Comparison of ENCODE assay signal across 12 mouse cellular contexts in the genomic region with DNA sequence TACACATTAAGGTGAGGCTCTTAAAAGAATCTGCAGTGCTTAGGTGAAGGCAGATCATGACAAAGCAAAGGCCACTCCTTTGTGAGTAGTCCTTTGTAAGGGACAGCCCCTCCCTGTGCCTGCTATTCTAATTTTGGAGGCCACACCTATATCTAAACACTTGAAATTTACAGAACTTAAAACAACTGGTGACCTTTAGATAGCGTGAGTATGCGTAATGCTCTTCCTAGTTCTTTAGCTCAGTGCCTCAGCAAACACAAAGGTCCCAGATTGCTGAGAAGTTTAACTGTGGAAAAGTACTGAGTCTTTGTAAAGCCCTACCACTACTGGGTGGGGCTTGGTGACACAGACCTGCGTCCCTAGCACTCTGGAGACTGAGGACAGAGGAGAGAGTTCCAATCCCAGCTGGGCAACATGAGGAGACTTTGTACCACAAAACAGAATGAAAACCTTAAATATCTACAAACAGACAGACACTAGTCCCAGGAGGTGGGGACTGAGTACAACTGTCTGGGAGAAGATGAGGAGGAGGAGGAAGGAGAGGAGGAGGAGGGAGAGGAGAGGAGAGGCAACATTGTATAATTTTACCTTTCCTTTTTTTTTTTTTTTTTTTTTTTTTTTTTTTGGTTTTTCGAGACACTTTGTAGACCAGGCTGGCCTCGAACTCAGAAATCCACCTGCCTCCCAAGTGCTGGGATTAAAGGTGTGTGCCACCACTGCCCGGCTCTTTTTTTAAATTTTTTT. TPM values are rescaled to one million over a fixed set of nuclear protein-coding genes. Genes with fewer than 3 reads are reported as not detected.
DNase-seq lines count a peak whose midpoint lies in the region; ATAC-seq and TF ChIP-seq lines count a peak whose summit lies in the region.
"Had no signal": no experiment of that assay in that cellular context is flagged by ENCODE, and none has a peak within 500 bp of the region (broad histone marks: within the 10 kb centered on the region; RNA-seq: fewer than 3 reads in every experiment).

No protein-coding gene starts in this region.

- WGBS in heart, embryonic 16.5 days: 70% methylated on average over 6 of the region's 6 CpGs
- 55% methylated on average over 6 of the region's 6 CpGs for WGBS in intestine, postnatal 0 days
- WGBS in stomach, embryonic 14.5 days: 70% methylated on average over 6 of the region's 6 CpGs

- peaks cover 8% of the 10 kb centered on the region; the same call in 1 of the 2 replicates for H3K4me1 ChIP-seq in heart, embryonic 16.5 days (ENCODE audit: control insufficient read depth, insufficient read depth, low read length)
- H3K4me1 ChIP-seq in ES-E14 (ENCODE audit: control insufficient read depth in 2 of 2, insufficient read depth in 2 of 2, low read length in 2 of 2, poor library complexity in 1 of 2): peaks cover 15 to 27% of the 10 kb centered on the region in 2 experiments
- H3K4me1 ChIP-seq in intestine, postnatal 0 days (replicated peaks; ENCODE audit: control insufficient read depth, insufficient read depth, low read length): no peaks in the 10 kb centered on the region
- H3K4me1 ChIP-seq in stomach, embryonic 14.5 days (ENCODE audit: control insufficient read depth, insufficient read depth, low read length): no peaks in the 10 kb centered on the region

- peak; percentile 49; the same call in 1 of the 2 replicates for ATAC-seq in heart, embryonic 16.5 days (replicated peaks; ENCODE audit: extremely low read depth, insufficient read depth, low FRiP score)
- ATAC-seq in intestine, postnatal 0 days: peak; percentile 79
- ATAC-seq in stomach, embryonic 14.5 days (ENCODE audit: insufficient number of reproducible peaks, insufficient read depth, low FRiP score, low read depth): peak; percentile 86
- ATAC-seq: Patski had no signal

- no peak for DNase-seq in heart, postnatal 14 days
- DNase-seq in ES-E14 (ENCODE audit: low read depth, low spot score): peak; percentile 87
- DNase-seq in layer of hippocampus, adult 18-20 months (ENCODE audit: low spot score in 2 of 2): no peak
- no peak for DNase-seq in layer of hippocampus, postnatal 36 days
- no peak for DNase-seq in kidney, adult 11 months
- DNase-seq: cerebellum, adult 11 months; thymus, adult 2 months had no signal

- intact Hi-C loops in heart, postnatal 14 days (cut with DNase I): no loop called here

- no peaks in the 10 kb centered on the region for H3K27me3 ChIP-seq in heart, embryonic 16.5 days (ENCODE audit: control insufficient read depth, insufficient read depth, low read length)
- H3K27me3 ChIP-seq in intestine, postnatal 0 days (replicated peaks; ENCODE audit: control insufficient read depth, insufficient read depth, low read length): no peaks in the 10 kb centered on the region
- H3K27me3 ChIP-seq in stomach, embryonic 14.5 days (ENCODE audit: control insufficient read depth, insufficient read depth, low read length): no peaks in the 10 kb centered on the region
- H3K27me3 ChIP-seq: limb, embryonic 15.5 days; Patski had no signal

- TF ChIP-seq CTCF in intestine, postnatal 0 days (IDR thresholded peaks at IDR 0.05; ENCODE audit: low read depth): no peak

- no peak overlapping the region for H3K9ac ChIP-seq in heart, embryonic 16.5 days (ENCODE audit: low read length)
- peak overlapping the region; percentile 57; the same call in 1 of the 2 replicates for H3K9ac ChIP-seq in ES-E14 (ENCODE audit: insufficient read depth, low read depth, low read length, poor library complexity, severe bottlenecking)
- H3K9ac ChIP-seq in intestine, postnatal 0 days (ENCODE audit: low read depth, low read length): no peak overlapping the region
- no peak overlapping the region; the same call in 1 of the 2 replicates for H3K9ac ChIP-seq in stomach, embryonic 14.5 days (replicated peaks; ENCODE audit: low read depth, low read length)
- H3K9ac ChIP-seq: limb, embryonic 15.5 days had no signal

- H3K4me3 ChIP-seq in heart, embryonic 16.5 days (ENCODE audit: low read length): no peak overlapping the region
- H3K4me3 ChIP-seq in ES-E14 (ENCODE audit: insufficient read depth in 1 of 2, low read depth in 1 of 2, low read length in 2 of 2, poor library complexity in 1 of 2, severe bottlenecking in 1 of 2): peak overlapping the region in 1 of 2 experiments; percentile 37; a peak in 1 of 4 replicates
- H3K4me3 ChIP-seq in intestine, postnatal 0 days (ENCODE audit: low read depth, low read length): no peak overlapping the region
- no peak overlapping the region for H3K4me3 ChIP-seq in stomach, embryonic 14.5 days (ENCODE audit: low read depth, low read length)
- H3K4me3 ChIP-seq: limb, embryonic 15.5 days had no signal

- H3K27ac ChIP-seq in heart, embryonic 16.5 days (ENCODE audit: low read length): no peak overlapping the region
- H3K27ac ChIP-seq in ES-E14 (ENCODE audit: insufficient read depth, low read depth, low read length, poor library complexity, severe bottlenecking): peak overlapping the region; percentile 98
- no peak overlapping the region for H3K27ac ChIP-seq in intestine, postnatal 0 days (ENCODE audit: low read depth, low read length)
- H3K27ac ChIP-seq in stomach, embryonic 14.5 days (ENCODE audit: low read length): peak overlapping the region; percentile 36; the same call in 1 of the 2 replicates
- H3K27ac ChIP-seq: limb, embryonic 15.5 days had no signal

- no peaks in the 10 kb centered on the region for H3K9me3 ChIP-seq in heart, embryonic 16.5 days (replicated peaks; ENCODE audit: control insufficient read depth, low read length)
- no peaks in the 10 kb centered on the region for H3K9me3 ChIP-seq in ES-E14 (ENCODE audit: control insufficient read depth, insufficient read depth, low read depth, low read length)
- no peaks in the 10 kb centered on the region for H3K9me3 ChIP-seq in intestine, postnatal 0 days (ENCODE audit: control insufficient read depth)
- H3K9me3 ChIP-seq in stomach, embryonic 14.5 days (ENCODE audit: control insufficient read depth, low read depth, low read length): no peaks in the 10 kb centered on the region
- H3K9me3 ChIP-seq: limb, embryonic 15.5 days had no signal

- H3K4me2 ChIP-seq in heart, embryonic 16.5 days (ENCODE audit: low read depth, low read length): no peak overlapping the region
- H3K4me2 ChIP-seq in intestine, postnatal 0 days (replicated peaks; ENCODE audit: low read depth): no peak overlapping the region
- H3K4me2 ChIP-seq in stomach, embryonic 14.5 days (replicated peaks; ENCODE audit: low read depth, low read length): no peak overlapping the region
- H3K4me2 ChIP-seq: limb, embryonic 15.5 days had no signal

- in situ Hi-C loops in ES-E14 (cut with MboI; ENCODE audit: low sequenced_read_pairs in 2 of 2, unreplicated experiment in 2 of 2): no loop called here

- H3K36me3 ChIP-seq in heart, embryonic 16.5 days (ENCODE audit: control insufficient read depth, insufficient read depth): no peaks in the 10 kb centered on the region
- peaks cover 5% of the 10 kb centered on the region; the same call in 1 of the 2 replicates for H3K36me3 ChIP-seq in ES-E14 (ENCODE audit: control insufficient read depth, insufficient read depth, low read length, poor library complexity, severe bottlenecking)
- H3K36me3 ChIP-seq in intestine, postnatal 0 days (ENCODE audit: control insufficient read depth, insufficient read depth): no peaks in the 10 kb centered on the region
- H3K36me3 ChIP-seq in stomach, embryonic 14.5 days (ENCODE audit: control insufficient read depth, insufficient read depth, low read length): no peaks in the 10 kb centered on the region
- H3K36me3 ChIP-seq: limb, embryonic 15.5 days had no signal

TF ChIP-seq in ES-E14, 5 proteins besides CTCF, POLR2A, EP300 and RAD21:
- TF ChIP-seq CHD2 (IDR thresholded peaks at IDR 0.05; ENCODE audit: low read depth, low read length): peak; percentile 43; the same call in 1 of the 2 replicates
- no peak for TF ChIP-seq ZC3H11A (IDR thresholded peaks at IDR 0.05; ENCODE audit: borderline replicate concordance, low read depth, low read length)
- TF ChIP-seq ZNF384 (IDR thresholded peaks at IDR 0.05; ENCODE audit: low read depth, low read length): peak; percentile 93
- no peak for TF ChIP-seq HCFC1 (IDR thresholded peaks at IDR 0.05; ENCODE audit: borderline replicate concordance, insufficient read depth, low read length)
- TF ChIP-seq MAFK (IDR thresholded peaks at IDR 0.05; ENCODE audit: insufficient read depth, low read depth, low read length): peak; percentile 55

RNA-seq across cellular contexts. Expression of gene Plekhg6, which starts 53.3 kb away (rescaled TPM):
- polyA plus RNA-seq in heart, embryonic 16.5 days (2015; fragmentation: Nextera tagmentation; extraction: Ambion mirVana): 0.25 and 0.41 TPM in 2 replicates
- total RNA-seq in heart, postnatal 14 days (2021): not detected
- 1.1 and 1.5 TPM in 2 replicates for total RNA-seq in ES-E14 (2012; rRNA removed)
- polyA plus RNA-seq in intestine, postnatal 0 days (2015; fragmentation: Nextera tagmentation; extraction: Ambion mirVana): 31.4 and 37.0 TPM in 2 replicates
- polyA plus RNA-seq in stomach, embryonic 14.5 days (2014; fragmentation: Nextera tagmentation; extraction: Ambion mirVana): 1.7 and 2.1 TPM in 2 replicates
- total RNA-seq in layer of hippocampus, adult 18-20 months (2021): under 1 TPM; 0.13 to 0.17 TPM
- under 1 TPM in 1 of 2 experiments, not detected in 1; 0.25 TPM for total RNA-seq in layer of hippocampus, postnatal 36 days (2021)

Comparison
In these comparisons a context has a peak if more than half of its experiments do, and no peak if none do; other contexts are left out.
1. H3K27ac ChIP-seq: peak in ES-E14 (single experiment) and stomach, embryonic 14.5 days (single experiment); none in heart, embryonic 16.5 days (single experiment) and intestine, postnatal 0 days (single experiment).
2. Peak in every context shown above with its lines, with median percentiles within 50 percentile points of each other: ATAC-seq.